Mouse (Mus musculus): Measurements from ENCODE around the gene Bex2. TPM values are rescaled to one million over a fixed set of nuclear protein-coding genes. Genes with fewer than 3 reads are reported as not detected.
"Not testable (repeated sequence)": the region's sequence is repeated elsewhere in the genome, so short reads cannot be mapped to it uniquely, and the experiment has no call there.

The Bex2 gene
- 100 to 1,000 TPM; 346 to 347 TPM for total RNA-seq (2021)
- long read RNA-seq, experiment 1, transcript Bex2-201 (3 exons, 903 nt), result major isoform, 149 of 196 reads
- long read RNA-seq, experiment 1, partial matches to known transcripts, result 44 of 196 reads
- long read RNA-seq, experiment 1, other reads (novel, unspliced or antisense), result 3 of 196 reads
- long read RNA-seq, experiment 2, transcript Bex2-201 (3 exons, 903 nt), result major isoform, 124 of 166 reads
- long read RNA-seq, experiment 2, partial matches to known transcripts, result 42 of 166 reads
- long read RNA-seq, experiment 2, other reads (novel, unspliced or antisense), result 0 of 166 reads

- intact Hi-C loops (cut with DNase I), result loop anchor here (5.0 kb wide), 1 partner anchor 39 kb away; no protein-coding TSS in a partner anchor
These were observed at the start of gene Bex2 for GRCm38 (mm10) chrX:136068020-136068419. TSS of gene Bex2 (minus strand) at chrX:136068236.

GRCm38 (mm10) chrX:136115419-136115961 lies 47.5 kb upstream of the Bex2 start:
- intact Hi-C loops (cut with DNase I), result no loop called here
- H3K4me3 ChIP-seq, result peak overlapping the region; percentile 40
- no peak for TF ChIP-seq CTCF (IDR thresholded peaks at IDR 0.05)
- DNase-seq (ENCODE audit: extremely low spot score in 1 of 2, low spot score in 2 of 2), result peak; percentile 48 to 73
- H3K27ac ChIP-seq, result no peak overlapping the region

More at GRCm38 (mm10) chrX:136068020-136068419, at the start of gene Bex2:
- Histone ChIP-seq H3K4me3 (peak within 1 kb of the TSS; percentile 47), H3K27ac (peak within 1 kb of the TSS; percentile 32)
- DNase-seq (ENCODE audit: extremely low spot score in 1 of 2, low spot score in 2 of 2), result peak; percentile 10 to 41

GRCm38 (mm10) chrX:136115015-136115414 lies 47.0 kb upstream of the Bex2 start:
- TF ChIP-seq CTCF (IDR thresholded peaks at IDR 0.05), result no peak
- H3K4me3 ChIP-seq, result no peak overlapping the region
- no peak for DNase-seq (ENCODE audit: extremely low spot score in 1 of 2, low spot score in 2 of 2)
- H3K27ac ChIP-seq, result no peak overlapping the region
- intact Hi-C loops (cut with DNase I), result no loop called here

DNA sequence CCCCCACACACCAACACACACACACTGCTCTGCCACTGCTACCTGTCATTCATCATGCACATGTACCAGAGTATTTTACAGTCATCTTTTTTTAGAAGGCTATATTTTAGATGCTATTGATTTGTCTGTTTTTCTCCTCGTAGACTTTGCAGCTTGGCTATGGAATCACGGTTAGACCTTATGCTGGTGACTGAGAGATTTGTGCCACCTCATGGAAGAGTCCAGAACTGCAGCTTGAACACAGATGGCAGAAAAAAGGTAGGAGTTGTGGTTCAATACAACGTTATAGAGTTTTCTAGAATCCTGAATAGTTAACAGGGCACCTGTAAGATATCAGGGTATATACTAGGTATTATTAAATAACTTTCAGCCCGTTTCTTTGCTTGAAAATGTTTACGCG lies 39.9 kb upstream of the Bex2 start:
- intact Hi-C loops (cut with DNase I), result loop anchor here (1.0 to 5.0 kb wide), 2 partner anchors 41 to 61 kb away; partner anchors contain the start of gene Bex2
- H3K4me3 ChIP-seq, result no peak overlapping the region
- H3K27ac ChIP-seq, result no peak overlapping the region

DNA sequence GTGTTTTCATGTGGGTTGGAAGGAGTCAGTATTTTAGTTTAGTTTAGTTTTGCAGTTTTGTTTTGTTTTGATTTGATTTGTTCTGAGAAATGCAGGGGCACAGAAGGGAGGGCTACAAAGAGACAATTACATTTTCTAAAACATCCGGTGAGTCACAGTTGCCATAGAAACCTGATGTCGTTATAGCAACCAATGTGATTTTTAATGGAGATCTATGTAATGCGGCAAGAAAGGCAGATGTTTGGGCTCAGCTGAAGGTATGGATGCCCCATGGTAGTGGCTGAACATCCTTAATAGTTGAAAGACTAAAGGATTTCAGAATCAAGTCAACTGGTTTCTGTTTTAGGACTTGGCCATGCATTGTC lies 36.7 kb upstream of the Bex2 start:
- no peak overlapping the region for H3K4me3 ChIP-seq
- intact Hi-C loops (cut with DNase I), result loop anchor here (5.0 kb wide), 1 partner anchor 37 kb away; the partner anchor contains the start of gene Bex2
- no peak overlapping the region; the same call in 1 of the 2 replicates for H3K27ac ChIP-seq
- TF ChIP-seq CTCF (IDR thresholded peaks at IDR 0.05), result no peak
- no peak for DNase-seq (ENCODE audit: extremely low spot score in 1 of 2, low spot score in 2 of 2)

More for the DNA sequence above, 39.9 kb upstream of the Bex2 start:
- peak; percentile 71 for TF ChIP-seq CTCF (IDR thresholded peaks at IDR 0.05)
- peak; percentile 53 to 57 for DNase-seq (ENCODE audit: extremely low spot score in 1 of 2, low spot score in 2 of 2)

GRCm38 (mm10) chrX:136104046-136104723 lies 36.1 kb upstream of the Bex2 start:
- intact Hi-C loops (cut with DNase I), result no loop called here
- Histone ChIP-seq H3K27ac (no peak overlapping the region; the same call in 1 of the 2 replicates), H3K4me3 (no peak overlapping the region)
- peak in 1 of 2 experiments; percentile 14 for DNase-seq (ENCODE audit: extremely low spot score in 1 of 2, low spot score in 2 of 2)
- TF ChIP-seq CTCF (IDR thresholded peaks at IDR 0.05), result no peak

DNA sequence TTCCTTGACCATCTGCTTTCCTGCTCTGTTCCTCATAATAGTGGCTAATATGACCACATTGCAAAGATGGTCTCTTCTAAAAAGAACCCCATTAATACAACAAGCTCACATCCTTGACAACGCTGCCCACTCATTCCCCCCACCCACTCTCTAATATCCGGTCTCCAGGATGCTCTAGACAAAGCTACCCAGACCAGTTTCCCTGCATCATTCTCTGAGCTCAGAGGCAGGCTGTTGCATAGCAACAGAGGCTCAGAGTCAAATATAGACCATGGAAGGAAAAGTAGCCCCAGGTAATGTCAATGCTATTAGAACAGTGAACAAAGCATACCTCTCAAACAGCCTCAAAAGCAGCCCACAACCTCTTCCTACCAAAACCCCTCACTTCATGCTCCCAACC lies 26.4 kb upstream of the Bex2 start:
- no peak for TF ChIP-seq CTCF (IDR thresholded peaks at IDR 0.05)
- intact Hi-C loops (cut with DNase I), result no loop called here
- no peak overlapping the region for H3K4me3 ChIP-seq
- DNase-seq (ENCODE audit: extremely low spot score in 1 of 2, low spot score in 2 of 2), result peak in 1 of 2 experiments; percentile 25
- no peak overlapping the region for H3K27ac ChIP-seq

GRCm38 (mm10) chrX:136092497-136093279 lies 24.7 kb upstream of the Bex2 start:
- no peak overlapping the region for H3K4me3 ChIP-seq
- TF ChIP-seq CTCF (IDR thresholded peaks at IDR 0.05), result no peak
- H3K27ac ChIP-seq, result no peak overlapping the region
- no peak for DNase-seq (ENCODE audit: extremely low spot score in 1 of 2, low spot score in 2 of 2)
- intact Hi-C loops (cut with DNase I), result no loop called here

DNA sequence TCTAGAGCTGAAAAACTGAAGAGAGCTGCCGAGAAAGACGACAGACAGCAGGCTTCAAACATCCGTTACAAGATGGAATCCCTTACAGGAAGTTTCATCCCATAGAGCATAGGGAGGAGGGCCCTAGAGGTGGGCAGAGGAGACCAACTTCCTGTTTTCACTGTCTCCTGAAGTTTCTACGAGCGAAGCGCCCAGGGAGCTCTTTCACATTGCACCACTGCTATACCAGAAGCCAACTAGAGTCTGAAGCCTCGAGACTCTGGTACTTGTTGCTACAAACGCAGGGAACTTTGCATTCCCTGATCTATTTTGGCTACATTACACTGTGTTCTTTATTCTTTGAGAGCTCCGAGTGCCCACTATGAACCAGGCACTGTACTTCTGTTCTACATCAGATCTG lies 17.1 kb upstream of the Bex2 start, which contains the start of gene Nxf3:
Gene Nxf3, minus strand, starts transcription at position 101 of the 400 bp plus-strand sequence.
- intact Hi-C loops (cut with DNase I), result no loop called here
- no peak for DNase-seq (ENCODE audit: extremely low spot score in 1 of 2, low spot score in 2 of 2)
- TF ChIP-seq CTCF (IDR thresholded peaks at IDR 0.05), result no peak
- Histone ChIP-seq H3K4me3 (no peak within 1 kb of the TSS), H3K27ac (no peak within 1 kb of the TSS)

DNA sequence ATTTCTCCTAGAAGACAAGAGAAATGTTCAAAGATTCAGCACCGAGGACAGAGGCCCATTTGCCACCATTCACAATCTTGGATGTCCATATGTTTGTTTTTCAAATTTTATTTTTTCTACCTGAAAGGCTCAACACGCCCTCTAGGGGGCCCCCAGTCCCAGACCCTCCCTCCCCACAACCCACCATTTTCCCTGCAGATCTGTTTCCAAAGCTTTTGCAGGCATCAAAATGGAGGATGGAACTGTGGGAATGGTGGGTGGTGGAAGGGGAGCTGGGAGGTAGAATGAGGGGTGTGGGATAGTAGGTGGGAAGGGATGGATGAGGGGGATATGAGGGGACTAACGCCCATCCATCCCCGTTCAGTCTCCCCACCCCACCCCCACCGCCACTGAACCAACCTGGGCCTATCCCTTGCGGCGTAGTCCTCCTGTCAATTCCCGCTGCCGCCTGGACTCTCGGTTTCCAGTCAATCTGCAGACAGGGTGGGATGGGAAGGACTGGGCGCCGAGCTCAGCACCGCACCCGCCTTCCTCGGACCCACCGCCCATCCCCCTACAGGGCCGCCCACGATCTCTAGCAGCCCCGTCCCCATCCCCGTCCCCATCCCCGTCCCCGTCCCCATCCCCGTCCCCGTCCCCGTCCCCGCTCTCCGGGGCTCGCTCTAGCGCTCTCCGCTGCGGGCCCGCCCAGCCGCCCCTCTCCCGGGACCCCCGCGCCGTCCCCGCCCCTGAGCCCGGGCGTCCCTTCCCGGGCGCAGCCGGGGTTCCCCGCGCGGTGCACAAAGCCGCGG lies 640 bp downstream of the Bex2 start:
- DNase-seq (ENCODE audit: extremely low spot score in 1 of 2, low spot score in 2 of 2), result not testable (repeated sequence)
- intact Hi-C loops (cut with DNase I), result loop anchor here (5.0 kb wide), 1 partner anchor 40 kb away; no protein-coding TSS in a partner anchor
- H3K4me3 ChIP-seq, result peak overlapping the region; percentile 47
- peak; percentile 38 for TF ChIP-seq CTCF (IDR thresholded peaks at IDR 0.05)
- 0 out of 2 replicates have a peak overlapping the region, but pooled peaks have one; percentile 17 for H3K27ac ChIP-seq

- Histone ChIP-seq H3K4me3 (no peak overlapping the region), H3K27ac (no peak overlapping the region)
- intact Hi-C loops (cut with DNase I), result no loop called here
- no peak for TF ChIP-seq CTCF (IDR thresholded peaks at IDR 0.05)
- DNase-seq (ENCODE audit: extremely low spot score in 1 of 2, low spot score in 2 of 2), result no peak
These were observed 7.3 kb downstream of the Bex2 start for GRCm38 (mm10) chrX:136060698-136061097.
